Mouse (Mus musculus): Measurements from ENCODE around the gene Ifitm2. TPM values are rescaled to one million over a fixed set of nuclear protein-coding genes. Genes with fewer than 3 reads are reported as not detected.
A peak's percentile ranks its signal among the peaks of the same experiment; 100 is the strongest.

Ifitm2 gene
- total RNA-seq, 2 experiments from 2014 or later = 9.7 to 13.4 TPM

- DNase-seq (ENCODE audit: extremely low spot score in 1 of 2, low spot score in 1 of 2) = peak; percentile 49 to 78
Measured at GRCm38 (mm10) chr7:140908634-140909107, 47.1 kb downstream of the Ifitm2 start.

GRCm38 (mm10) chr7:140908181-140908580 is 47.6 kb downstream of the Ifitm2 start:
- DNase-seq (ENCODE audit: extremely low spot score in 1 of 2, low spot score in 1 of 2) = no peak

GRCm38 (mm10) chr7:140907697-140908096 is 48.1 kb downstream of the Ifitm2 start:
- no peak for DNase-seq (ENCODE audit: extremely low spot score in 1 of 2, low spot score in 1 of 2)

GRCm38 (mm10) chr7:140907131-140907530 is 48.7 kb downstream of the Ifitm2 start:
- DNase-seq (ENCODE audit: extremely low spot score in 1 of 2, low spot score in 1 of 2) = no peak

- DNase-seq (ENCODE audit: extremely low spot score in 1 of 2, low spot score in 1 of 2) = no peak
Measured at GRCm38 (mm10) chr7:140905642-140906081, 50.1 kb downstream of the Ifitm2 start.

Other genes starting within 250 kb of the Ifitm2 start
- not detected for gene Cyp2e1, start 192.2 kb downstream of the Ifitm2 start, total RNA-seq (2021)
- not detected for gene Syce1, start 168.1 kb downstream of the Ifitm2 start, total RNA-seq (2021)
- 10 to 100 TPM; 11.6 to 13.6 TPM for gene Zfp941, start 133.8 kb downstream of the Ifitm2 start, total RNA-seq (2021)
- gene Urah, start 121.0 kb downstream of the Ifitm2 start, total RNA-seq (2021) = 1 to 10 TPM; 1.6 to 1.7 TPM
- not detected for gene Scgb1c1, start 110.4 kb downstream of the Ifitm2 start, total RNA-seq (2021)
- gene Odf3, start 108.2 kb downstream of the Ifitm2 start, total RNA-seq (2021) = not detected
- not detected for gene Gm45785, start 99.7 kb downstream of the Ifitm2 start, total RNA-seq (2021)
- 10 to 100 TPM; 79.1 to 86.5 TPM for gene Ric8a, start 99.0 kb downstream of the Ifitm2 start, total RNA-seq (2021)
- 10 to 100 TPM; 26.6 to 29.6 TPM for gene Bet1l, start 98.4 kb downstream of the Ifitm2 start, total RNA-seq (2021)
- 100 to 1,000 TPM; 107 to 117 TPM for gene Psmd13, start 74.0 kb downstream of the Ifitm2 start, total RNA-seq (2021)
- gene Sirt3, start 73.7 kb downstream of the Ifitm2 start, total RNA-seq (2021) = 10 to 100 TPM; 67.0 to 77.5 TPM
- gene Cox8b, start 55.5 kb downstream of the Ifitm2 start, total RNA-seq (2021) = 1 to 10 TPM; 1.3 to 2.8 TPM
- gene Nlrp6, start 35.1 kb downstream of the Ifitm2 start, total RNA-seq (2021) = under 1 TPM; 0.21 to 0.37 TPM
- gene Pgghg, start 14.6 kb downstream of the Ifitm2 start, total RNA-seq (2021) = 1 to 10 TPM; 4.0 to 7.1 TPM
- not detected for gene Ifitm5, start 5.7 kb downstream of the Ifitm2 start, total RNA-seq (2021)
- gene Gm45717, start 50 bp downstream of the Ifitm2 start, total RNA-seq (2021) = not detected
- gene Ifitm1, start 11.2 kb upstream of the Ifitm2 start, total RNA-seq (2021) = 1 to 10 TPM; 1.3 to 1.5 TPM
- gene Ifitm3, start 54.8 kb upstream of the Ifitm2 start, total RNA-seq (2021) = 10 to 100 TPM; 11.9 to 13.8 TPM
- gene Ifitm6, start 61.9 kb upstream of the Ifitm2 start, total RNA-seq (2021) = not detected
- gene Gm17387, start 73.1 kb upstream of the Ifitm2 start, total RNA-seq (2021) = not detected
- gene B4galnt4, start 105.1 kb upstream of the Ifitm2 start, total RNA-seq (2021) = 10 to 100 TPM; 80.7 to 96.2 TPM
- gene Pkp3, start 122.2 kb upstream of the Ifitm2 start, total RNA-seq (2021) = not detected
- 1 to 10 TPM; 1.9 to 3.2 TPM for gene Sigirr, start 144.6 kb upstream of the Ifitm2 start, total RNA-seq (2021)
- gene Ano9, start 161.8 kb upstream of the Ifitm2 start, total RNA-seq (2021) = not detected
- gene Ptdss2, start 166.4 kb upstream of the Ifitm2 start, total RNA-seq (2021) = 10 to 100 TPM; 58.7 to 61.1 TPM
- 10 to 100 TPM; 32.5 to 36.5 TPM for gene Rnh1, start 216.9 kb upstream of the Ifitm2 start, total RNA-seq (2021)
- 100 to 1,000 TPM; 193 to 235 TPM for gene Hras, start 238.0 kb upstream of the Ifitm2 start, total RNA-seq (2021)
- gene Lrrc56, start 238.2 kb upstream of the Ifitm2 start, total RNA-seq (2021) = 1 to 10 TPM; 4.5 to 6.1 TPM